Mouse (Mus musculus): Measurements from ENCODE around the gene Smyd1. TPM values are rescaled to one million over a fixed set of nuclear protein-coding genes. Genes with fewer than 3 reads are reported as not detected.
A peak's percentile ranks its signal among the peaks of the same experiment; 100 is the strongest.
"Not testable (repeated sequence)": the region's sequence is repeated elsewhere in the genome, so short reads cannot be mapped to it uniquely, and the experiment has no call there.

The Smyd1 gene
- polyA plus RNA-seq, 1 experiment from 2014 or later = 136 TPM

- ATAC-seq (replicated peaks; ENCODE audit: extremely low read depth, insufficient read depth, low FRiP score) = no peak
- Histone ChIP-seq H3K4me1 (ENCODE audit: control insufficient read depth, insufficient read depth, low read length) (no peaks in the 10 kb centered on the region), H3K9me3 (replicated peaks; ENCODE audit: control insufficient read depth, low read length) (no peaks in the 10 kb centered on the region), H3K9ac (ENCODE audit: low read length) (no peak overlapping the region), H3K4me3 (ENCODE audit: low read length) (no peak overlapping the region), H3K36me3 (ENCODE audit: control insufficient read depth, insufficient read depth) (no peaks in the 10 kb centered on the region), H3K4me2 (ENCODE audit: low read depth, low read length) (no peak overlapping the region), H3K27ac (ENCODE audit: low read length) (peak overlapping the region; percentile 39; the same call in 1 of the 2 replicates), H3K27me3 (ENCODE audit: control insufficient read depth, insufficient read depth, low read length) (no peaks in the 10 kb centered on the region)
- WGBS = 61% methylated on average over 3 of the region's 3 CpGs
These were observed 11.0 kb upstream of the Smyd1 start for GRCm38 (mm10) chr6:71333031-71333430.

GRCm38 (mm10) chr6:71332236-71332965 lies 10.4 kb upstream of the Smyd1 start:
- WGBS = 78% methylated on average over 11 of the region's 11 CpGs
- H3K27ac ChIP-seq (ENCODE audit: low read length) = no peak overlapping the region
- no peak for ATAC-seq (replicated peaks; ENCODE audit: extremely low read depth, insufficient read depth, low FRiP score)

GRCm38 (mm10) chr6:71331491-71331890 lies 9.5 kb upstream of the Smyd1 start:
- H3K36me3 ChIP-seq (ENCODE audit: control insufficient read depth, insufficient read depth); ATAC-seq (replicated peaks; ENCODE audit: extremely low read depth, insufficient read depth, low FRiP score); H3K9ac ChIP-seq (ENCODE audit: low read length); H3K4me1 ChIP-seq (ENCODE audit: control insufficient read depth, insufficient read depth, low read length); H3K4me2 ChIP-seq (ENCODE audit: low read depth, low read length); H3K27ac ChIP-seq (ENCODE audit: low read length); H3K9me3 ChIP-seq (replicated peaks; ENCODE audit: control insufficient read depth, low read length); H3K4me3 ChIP-seq (ENCODE audit: low read length); H3K27me3 ChIP-seq (ENCODE audit: control insufficient read depth, insufficient read depth, low read length): not testable (repeated sequence)
- 88% methylated on average over 1 of the region's 4 CpGs for WGBS

More at GRCm38 (mm10) chr6:71332236-71332965, 10.4 kb upstream of the Smyd1 start:
- H3K4me3 ChIP-seq (ENCODE audit: low read length) = no peak overlapping the region
- no peaks in the 10 kb centered on the region for H3K9me3 ChIP-seq (replicated peaks; ENCODE audit: control insufficient read depth, low read length)
- H3K4me2 ChIP-seq (ENCODE audit: low read depth, low read length) = no peak overlapping the region
- no peaks in the 10 kb centered on the region for H3K36me3 ChIP-seq (ENCODE audit: control insufficient read depth, insufficient read depth)
- H3K4me1 ChIP-seq (ENCODE audit: control insufficient read depth, insufficient read depth, low read length) = no peaks in the 10 kb centered on the region
- H3K9ac ChIP-seq (ENCODE audit: low read length) = no peak overlapping the region
- H3K27me3 ChIP-seq (ENCODE audit: control insufficient read depth, insufficient read depth, low read length) = no peaks in the 10 kb centered on the region

- H3K9ac ChIP-seq (ENCODE audit: low read length) = no peak overlapping the region
- WGBS = 71% methylated on average over 7 of the region's 7 CpGs
- H3K4me3 ChIP-seq (ENCODE audit: low read length) = no peak overlapping the region
- no peak for ATAC-seq (replicated peaks; ENCODE audit: extremely low read depth, insufficient read depth, low FRiP score)
- H3K27me3 ChIP-seq (ENCODE audit: control insufficient read depth, insufficient read depth, low read length) = no peaks in the 10 kb centered on the region
- no peak overlapping the region for H3K4me2 ChIP-seq (ENCODE audit: low read depth, low read length)
- H3K4me1 ChIP-seq (ENCODE audit: control insufficient read depth, insufficient read depth, low read length) = no peaks in the 10 kb centered on the region
- no peaks in the 10 kb centered on the region for H3K9me3 ChIP-seq (replicated peaks; ENCODE audit: control insufficient read depth, low read length)
- no peaks in the 10 kb centered on the region for H3K36me3 ChIP-seq (ENCODE audit: control insufficient read depth, insufficient read depth)
- H3K27ac ChIP-seq (ENCODE audit: low read length) = no peak overlapping the region
These were observed 8.5 kb upstream of the Smyd1 start for GRCm38 (mm10) chr6:71330486-71330885.

GRCm38 (mm10) chr6:71329881-71330280 lies 7.8 kb upstream of the Smyd1 start:
- H3K27me3 ChIP-seq (ENCODE audit: control insufficient read depth, insufficient read depth, low read length) = no peaks in the 10 kb centered on the region
- no peaks in the 10 kb centered on the region for H3K9me3 ChIP-seq (replicated peaks; ENCODE audit: control insufficient read depth, low read length)
- no peak overlapping the region for H3K9ac ChIP-seq (ENCODE audit: low read length)
- no peaks in the 10 kb centered on the region for H3K4me1 ChIP-seq (ENCODE audit: control insufficient read depth, insufficient read depth, low read length)
- no peak for ATAC-seq (replicated peaks; ENCODE audit: extremely low read depth, insufficient read depth, low FRiP score)
- no peak overlapping the region for H3K4me3 ChIP-seq (ENCODE audit: low read length)
- no peaks in the 10 kb centered on the region for H3K36me3 ChIP-seq (ENCODE audit: control insufficient read depth, insufficient read depth)
- WGBS = 74% methylated on average over 6 of the region's 6 CpGs
- no peak overlapping the region for H3K4me2 ChIP-seq (ENCODE audit: low read depth, low read length)
- no peak overlapping the region for H3K27ac ChIP-seq (ENCODE audit: low read length)

GRCm38 (mm10) chr6:71324816-71325215 lies 2.8 kb upstream of the Smyd1 start:
- 83% methylated on average over 9 of the region's 9 CpGs for WGBS
- Histone ChIP-seq H3K36me3 (ENCODE audit: control insufficient read depth, insufficient read depth) (no peaks in the 10 kb centered on the region), H3K4me3 (ENCODE audit: low read length) (no peak overlapping the region), H3K4me2 (ENCODE audit: low read depth, low read length) (no peak overlapping the region), H3K4me1 (ENCODE audit: control insufficient read depth, insufficient read depth, low read length) (no peaks in the 10 kb centered on the region), H3K9ac (ENCODE audit: low read length) (no peak overlapping the region), H3K27ac (ENCODE audit: low read length) (no peak overlapping the region), H3K27me3 (ENCODE audit: control insufficient read depth, insufficient read depth, low read length) (no peaks in the 10 kb centered on the region), H3K9me3 (replicated peaks; ENCODE audit: control insufficient read depth, low read length) (no peaks in the 10 kb centered on the region)
- no peak for ATAC-seq (replicated peaks; ENCODE audit: extremely low read depth, insufficient read depth, low FRiP score)

GRCm38 (mm10) chr6:71322491-71322921 lies 473 bp upstream of the Smyd1 start, which contains the start of gene Cd8b1:
Gene Cd8b1 (plus strand): TSS chr6:71322788.
- no peak within 1 kb of the TSS for H3K9ac ChIP-seq (ENCODE audit: low read length)
- ATAC-seq (replicated peaks; ENCODE audit: extremely low read depth, insufficient read depth, low FRiP score) = peak; percentile 41
- H3K27me3 ChIP-seq (ENCODE audit: control insufficient read depth, insufficient read depth, low read length) = no peaks in the 10 kb centered on the region
- 80% methylated on average over 7 of the region's 7 CpGs for WGBS
- H3K36me3 ChIP-seq (ENCODE audit: control insufficient read depth, insufficient read depth) = no peaks in the 10 kb centered on the region
- H3K4me3 ChIP-seq (ENCODE audit: low read length) = no peak within 1 kb of the TSS
- H3K27ac ChIP-seq (ENCODE audit: low read length) = no peak within 1 kb of the TSS
- H3K4me1 ChIP-seq (ENCODE audit: control insufficient read depth, insufficient read depth, low read length) = no peaks in the 10 kb centered on the region
- H3K4me2 ChIP-seq (ENCODE audit: low read depth, low read length) = no peak within 1 kb of the TSS
- H3K9me3 ChIP-seq (replicated peaks; ENCODE audit: control insufficient read depth, low read length) = no peaks in the 10 kb centered on the region

GRCm38 (mm10) chr6:71307486-71307885 lies 14.5 kb downstream of the Smyd1 start:
- no peaks in the 10 kb centered on the region for H3K9me3 ChIP-seq (replicated peaks; ENCODE audit: control insufficient read depth, low read length)
- no peak overlapping the region for H3K9ac ChIP-seq (ENCODE audit: low read length)
- H3K4me1 ChIP-seq (ENCODE audit: control insufficient read depth, insufficient read depth, low read length) = no peaks in the 10 kb centered on the region
- 82% methylated on average over 8 of the region's 8 CpGs for WGBS
- peak; percentile 63; the same call in 1 of the 2 replicates for ATAC-seq (replicated peaks; ENCODE audit: extremely low read depth, insufficient read depth, low FRiP score)
- H3K4me3 ChIP-seq (ENCODE audit: low read length) = no peak overlapping the region
- no peaks in the 10 kb centered on the region for H3K27me3 ChIP-seq (ENCODE audit: control insufficient read depth, insufficient read depth, low read length)
- H3K36me3 ChIP-seq (ENCODE audit: control insufficient read depth, insufficient read depth) = no peaks in the 10 kb centered on the region
- H3K27ac ChIP-seq (ENCODE audit: low read length) = no peak overlapping the region
- no peak overlapping the region for H3K4me2 ChIP-seq (ENCODE audit: low read depth, low read length)

GRCm38 (mm10) chr6:71302097-71302731 lies 19.8 kb downstream of the Smyd1 start:
- Histone ChIP-seq H3K9me3 (replicated peaks; ENCODE audit: control insufficient read depth, low read length) (no peaks in the 10 kb centered on the region), H3K36me3 (ENCODE audit: control insufficient read depth, insufficient read depth) (no peaks in the 10 kb centered on the region), H3K4me3 (ENCODE audit: low read length) (no peak overlapping the region), H3K4me1 (ENCODE audit: control insufficient read depth, insufficient read depth, low read length) (no peaks in the 10 kb centered on the region), H3K27me3 (ENCODE audit: control insufficient read depth, insufficient read depth, low read length) (no peaks in the 10 kb centered on the region), H3K9ac (ENCODE audit: low read length) (no peak overlapping the region), H3K27ac (ENCODE audit: low read length) (no peak overlapping the region), H3K4me2 (ENCODE audit: low read depth, low read length) (no peak overlapping the region)
- ATAC-seq (replicated peaks; ENCODE audit: extremely low read depth, insufficient read depth, low FRiP score) = peak; percentile 35; the same call in 1 of the 2 replicates
- 56% methylated on average over 6 of the region's 6 CpGs for WGBS
